Mouse (Mus musculus) midbrain, embryonic 16.5 days (tissue): Measurements from ENCODE around the gene Sgip1. TPM values are rescaled to one million over a fixed set of nuclear protein-coding genes. Genes with fewer than 3 reads are reported as not detected.

Source experiments
- ATAC-seq: fragments of 200-750 bp; cut with Nextera tagmentation; 2 replicates; pipeline ENCODE4 v1.8.0; 2017; ENCODE audit warnings: moderate TSS enrichment
- H3K27ac ChIP-seq: fragments of 300-500 bp; sonication (generic); 2 replicates; pipeline ENCODE4 v1.5.1; 2014; ENCODE audit warnings: mild to moderate bottlenecking, low read length, mixed read lengths
- H3K27me3 ChIP-seq: fragments of 300-500 bp; sonication (generic); 2 replicates; pipeline ENCODE4 v1.6.1; 2014; ENCODE audit warnings: low read depth, low read length, mixed read lengths; ENCODE audit not compliant: control insufficient read depth, insufficient read depth
- H3K36me3 ChIP-seq: fragments of 300-500 bp; sonication (generic); 2 replicates; pipeline ENCODE4 v1.6.1; 2014; ENCODE audit warnings: mild to moderate bottlenecking, low read length, moderate library complexity, mixed read lengths; ENCODE audit not compliant: control insufficient read depth, insufficient read depth
- H3K4me1 ChIP-seq: fragments of 300-500 bp; sonication (generic); 2 replicates; pipeline ENCODE4 v1.6.1; 2014; ENCODE audit warnings: mild to moderate bottlenecking, low read length, mixed read lengths; ENCODE audit not compliant: control insufficient read depth, insufficient read depth
- H3K4me2 ChIP-seq: fragments of 300-500 bp; sonication (generic); 2 replicates; pipeline ENCODE4 v1.6.1; 2014; ENCODE audit warnings: mild to moderate bottlenecking, low read length, mixed read lengths
- H3K4me3 ChIP-seq: fragments of 300-500 bp; sonication (generic); 2 replicates; pipeline ENCODE4 v1.5.1; 2014; ENCODE audit warnings: low read depth, mild to moderate bottlenecking, low read length, moderate library complexity, mixed read lengths
- H3K9ac ChIP-seq: fragments of 300-500 bp; sonication (generic); 2 replicates; pipeline ENCODE4 v1.6.1; 2014; ENCODE audit warnings: low read depth, low read length, mixed read lengths
- H3K9me3 ChIP-seq: fragments of 300-500 bp; sonication (generic); replicated peaks from 2 replicates; pipeline ENCODE4 v1.6.1; 2014; ENCODE audit warnings: mild to moderate bottlenecking, low read length, mixed read lengths; ENCODE audit not compliant: control insufficient read depth, poor library complexity, severe bottlenecking
- WGBS: fragments of 180-500 bp; shearing (Covaris S2); extraction: QIAGEN DNeasy Blood & Tissue Kit; methylation state at CpG from one replicate; pipeline ENCODE4 v1.1.7; 2014; 5-methylcytosine and 5-hydroxymethylcytosine counted together
- polyA plus RNA-seq: library from polyadenylated mRNA; unstranded; fragments of >200 nt; fragmentation: Nextera tagmentation; extraction: Ambion mirVana; gene quantifications from 2 replicates; pipeline ENCODE4 v1.2.1, GENCODE M21; 2015

The Sgip1 gene
- polyA plus RNA-seq, 1 experiment from 2014 or later: 80.4 TPM

GRCm38 (mm10) chr4:102730976-102731375, 10.1 kb upstream of the Sgip1 start:
- no peak overlapping the region for H3K4me2 ChIP-seq
- 0 out of 2 replicates have a peak, but pooled peaks cover 2% of the 10 kb centered on the region for H3K4me1 ChIP-seq
- H3K4me3 ChIP-seq: no peak overlapping the region
- no peak overlapping the region for H3K9ac ChIP-seq
- H3K27ac ChIP-seq: no peak overlapping the region
- H3K27me3 ChIP-seq: no peaks in the 10 kb centered on the region
- no peaks in the 10 kb centered on the region for H3K9me3 ChIP-seq
- H3K36me3 ChIP-seq: no peaks in the 10 kb centered on the region
- 92% methylated on average over 3 of the region's 3 CpGs for WGBS
- ATAC-seq: no peak

GRCm38 (mm10) chr4:102734022-102734657, 7.0 kb upstream of the Sgip1 start:
- no peak overlapping the region for H3K4me3 ChIP-seq
- H3K9ac ChIP-seq: no peak overlapping the region
- ATAC-seq: peak; percentile 54; the same call in 1 of the 2 replicates
- no peaks in the 10 kb centered on the region for H3K9me3 ChIP-seq
- H3K4me2 ChIP-seq: no peak overlapping the region
- no peak overlapping the region for H3K27ac ChIP-seq
- no peaks in the 10 kb centered on the region for H3K36me3 ChIP-seq
- 38% methylated on average over 9 of the region's 9 CpGs for WGBS
- H3K27me3 ChIP-seq: no peaks in the 10 kb centered on the region
- 0 out of 2 replicates have a peak, but pooled peaks cover 2% of the 10 kb centered on the region for H3K4me1 ChIP-seq

GRCm38 (mm10) chr4:102753334-102754090, 12.4 kb downstream of the Sgip1 start:
- Histone ChIP-seq H3K4me3 (no peak overlapping the region), H3K9me3 (no peaks in the 10 kb centered on the region), H3K4me1 (peaks cover under 1% of the 10 kb centered on the region; the same call in 1 of the 2 replicates), H3K36me3 (no peaks in the 10 kb centered on the region), H3K4me2 (no peak overlapping the region), H3K9ac (no peak overlapping the region), H3K27ac (no peak overlapping the region), H3K27me3 (no peaks in the 10 kb centered on the region)
- no peak for ATAC-seq
- WGBS: 79% methylated on average over 3 of the region's 3 CpGs

GRCm38 (mm10) chr4:102759095-102759890, 18.2 kb downstream of the Sgip1 start:
- peak overlapping the region; percentile 100 for H3K27ac ChIP-seq
- no peaks in the 10 kb centered on the region for H3K9me3 ChIP-seq
- under 1% methylated on average over 41 of the region's 41 CpGs for WGBS
- peak overlapping the region; percentile 89 for H3K4me2 ChIP-seq
- H3K4me1 ChIP-seq: peaks cover 28% of the 10 kb centered on the region
- H3K9ac ChIP-seq: peak overlapping the region; percentile 96
- no peaks in the 10 kb centered on the region for H3K27me3 ChIP-seq
- no peaks in the 10 kb centered on the region for H3K36me3 ChIP-seq
- H3K4me3 ChIP-seq: peak overlapping the region; percentile 66
- ATAC-seq: peak; percentile 71

- Histone ChIP-seq H3K9me3 (no peaks in the 10 kb centered on the region), H3K4me3 (peak overlapping the region; percentile 66), H3K36me3 (no peaks in the 10 kb centered on the region), H3K27me3 (no peaks in the 10 kb centered on the region), H3K9ac (peak overlapping the region; percentile 96), H3K4me2 (peak overlapping the region; percentile 89), H3K27ac (peak overlapping the region; percentile 100), H3K4me1 (peaks cover 28% of the 10 kb centered on the region)
- under 1% methylated on average over 25 of the region's 25 CpGs for WGBS
- ATAC-seq: peak; percentile 98
These were observed 19.1 kb downstream of the Sgip1 start for GRCm38 (mm10) chr4:102760042-102760821.

- 76% methylated on average over 7 of the region's 7 CpGs for WGBS
- no peak overlapping the region for H3K9ac ChIP-seq
- H3K4me3 ChIP-seq: peak overlapping the region; percentile 66
- H3K36me3 ChIP-seq: no peaks in the 10 kb centered on the region
- peak overlapping the region; percentile 89 for H3K4me2 ChIP-seq
- H3K27ac ChIP-seq: no peak overlapping the region
- H3K4me1 ChIP-seq: peaks cover 28% of the 10 kb centered on the region
- H3K27me3 ChIP-seq: no peaks in the 10 kb centered on the region
- H3K9me3 ChIP-seq: no peaks in the 10 kb centered on the region
- ATAC-seq: no peak
These were observed 21.0 kb downstream of the Sgip1 start for GRCm38 (mm10) chr4:102762075-102762474.

GRCm38 (mm10) chr4:102769070-102769469, 28.0 kb downstream of the Sgip1 start:
- Histone ChIP-seq H3K4me2 (no peak overlapping the region), H3K4me3 (no peak overlapping the region), H3K27ac (no peak overlapping the region), H3K9ac (no peak overlapping the region), H3K27me3 (no peaks in the 10 kb centered on the region), H3K4me1 (no peaks in the 10 kb centered on the region), H3K9me3 (no peaks in the 10 kb centered on the region), H3K36me3 (no peaks in the 10 kb centered on the region)
- no peak for ATAC-seq
- 97% methylated on average over 1 of the region's 1 CpGs for WGBS

- Histone ChIP-seq H3K4me3 (no peak overlapping the region), H3K27ac (no peak overlapping the region), H3K9me3 (no peaks in the 10 kb centered on the region), H3K4me2 (no peak overlapping the region), H3K36me3 (no peaks in the 10 kb centered on the region), H3K27me3 (no peaks in the 10 kb centered on the region), H3K4me1 (no peaks in the 10 kb centered on the region), H3K9ac (no peak overlapping the region)
- WGBS: 87% methylated on average over 6 of the region's 6 CpGs
- ATAC-seq: no peak
These were observed 28.8 kb downstream of the Sgip1 start for GRCm38 (mm10) chr4:102769936-102770335.
